Mouse (Mus musculus) liver, embryonic 11.5 days (tissue): ENCODE results near the gene Cfap61. TPM values are rescaled to one million over a fixed set of nuclear protein-coding genes. Genes with fewer than 3 reads are reported as not detected.

Experiments
- ATAC-seq: fragments of 200-750 bp; cut with Nextera tagmentation; replicated peaks from 2 replicates; pipeline ENCODE4 v1.8.0; 2017; ENCODE audit warnings: moderate number of reproducible peaks, mild to moderate bottlenecking, moderate TSS enrichment, moderate library complexity; ENCODE audit not compliant: low FRiP score
- DNase-seq: peaks from one replicate; pipeline ENCODE4 v3.0.0-alpha.2; 2017; ENCODE audit warnings: low spot score
- H3K27ac ChIP-seq: fragments of 300-500 bp; sonication (generic); 2 replicates; pipeline ENCODE4 v1.5.1; 2014; ENCODE audit warnings: mild to moderate bottlenecking, low read depth, low read length, control low read depth
- H3K27me3 ChIP-seq: fragments of 300-500 bp; sonication (generic); replicated peaks from 2 replicates; pipeline ENCODE4 v1.6.1; 2014; ENCODE audit warnings: low read length, mixed read lengths; ENCODE audit not compliant: control insufficient read depth, insufficient read depth
- H3K36me3 ChIP-seq: fragments of 300-500 bp; sonication (generic); 2 replicates; pipeline ENCODE4 v1.6.1; 2014; ENCODE audit warnings: mild to moderate bottlenecking, low read length, moderate library complexity, mixed read lengths; ENCODE audit not compliant: control insufficient read depth, insufficient read depth
- H3K4me1 ChIP-seq: fragments of 300-500 bp; sonication (generic); replicated peaks from 2 replicates; pipeline ENCODE4 v1.6.1; 2014; ENCODE audit warnings: low read length, mixed read lengths; ENCODE audit not compliant: control insufficient read depth, insufficient read depth
- H3K4me2 ChIP-seq: fragments of 300-500 bp; sonication (generic); 2 replicates; pipeline ENCODE4 v1.6.1; 2014; ENCODE audit warnings: mild to moderate bottlenecking, control low read depth, moderate library complexity
- H3K4me3 ChIP-seq: fragments of 300-500 bp; sonication (generic); 2 replicates; pipeline ENCODE4 v1.5.1; 2014; ENCODE audit warnings: low read depth, low read length, control low read depth
- H3K9ac ChIP-seq: fragments of 300-500 bp; sonication (generic); 2 replicates; pipeline ENCODE4 v1.6.1; 2014; ENCODE audit warnings: low read depth, low read length, control low read depth
- H3K9me3 ChIP-seq: fragments of 300-500 bp; sonication (generic); 2 replicates; pipeline ENCODE4 v1.6.1; 2016; ENCODE audit warnings: low read length, inconsistent platforms, mixed read lengths; ENCODE audit not compliant: control insufficient read depth
- WGBS: fragments of 180-500 bp; shearing (Covaris S2); extraction: QIAGEN DNeasy Blood & Tissue Kit; methylation state at CpG from one replicate; pipeline ENCODE4 v1.1.7; 2014; 5-methylcytosine and 5-hydroxymethylcytosine counted together
- polyA plus RNA-seq: library from polyadenylated mRNA; unstranded; fragments of >200 nt; fragmentation: Nextera tagmentation; extraction: Ambion mirVana; gene quantifications from 2 replicates; pipeline ENCODE4 v1.2.1, GENCODE M21; 2014

Gene Cfap61
- polyA plus RNA-seq, 1 experiment from 2014 or later = not detected

DNA sequence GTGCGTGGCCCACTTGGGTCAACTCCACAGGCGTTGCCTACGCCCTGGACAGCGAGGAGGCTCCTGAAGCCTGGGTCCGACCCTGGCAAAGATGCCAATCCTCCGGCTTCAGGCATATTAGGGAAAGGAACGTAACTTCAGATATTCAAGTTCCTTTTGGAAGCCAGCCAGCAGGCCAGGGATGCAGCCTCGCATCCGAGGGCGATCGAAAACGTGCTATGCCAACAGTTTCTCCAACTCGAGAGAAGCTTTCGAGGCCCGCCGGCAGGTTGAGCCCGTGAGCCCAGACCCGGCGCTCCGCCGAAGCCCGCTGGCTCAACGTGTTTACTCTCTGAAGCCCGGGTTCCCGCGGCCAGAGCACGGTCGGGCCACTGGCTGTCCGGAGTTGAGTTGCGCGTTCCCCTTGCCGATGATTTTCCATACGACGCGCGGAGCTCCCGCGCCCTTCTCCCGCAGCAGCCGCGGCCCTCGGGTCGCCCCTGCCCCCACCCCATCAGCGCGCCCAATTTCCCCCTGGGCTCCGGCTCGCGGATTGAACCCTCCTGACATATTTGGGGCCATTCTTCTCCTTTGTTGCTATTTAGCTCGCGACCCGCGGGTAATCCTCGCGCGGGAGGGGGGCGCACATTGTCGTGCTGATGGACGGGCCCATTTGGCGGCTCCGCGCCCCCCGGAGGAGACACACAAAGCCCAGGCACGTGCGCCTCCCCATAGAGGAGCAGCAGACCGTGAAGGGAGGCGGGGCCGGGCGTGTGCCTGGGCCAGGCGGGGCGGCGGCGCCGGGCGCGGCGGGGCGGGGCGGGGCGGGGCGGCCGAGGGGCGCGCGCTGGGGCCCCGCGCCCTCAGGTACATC, 286.7 kb downstream of the Cfap61 start, which contains the start of gene Insm1:
TSS of gene Insm1 (plus strand) at position 846 of the 853 bp plus-strand sequence.
- Histone ChIP-seq H3K27ac (no peak within 1 kb of the TSS), H3K4me1 (peaks cover 25% of the 10 kb centered on the region), H3K36me3 (no peaks in the 10 kb centered on the region), H3K4me2 (peak within 1 kb of the TSS; percentile 93), H3K9me3 (no peaks in the 10 kb centered on the region), H3K9ac (no peak within 1 kb of the TSS), H3K27me3 (peaks cover 96% of the 10 kb centered on the region), H3K4me3 (peak within 1 kb of the TSS; percentile 59)
- DNase-seq = peak; percentile 55
- peak; percentile 71 for ATAC-seq
- 2% methylated on average over 73 of the region's 86 CpGs for WGBS

GRCm38 (mm10) chr2:146221929-146222278, 287.3 kb downstream of the Cfap61 start:
- H3K4me3 ChIP-seq = peak overlapping the region; percentile 59
- H3K4me1 ChIP-seq = peaks cover 25% of the 10 kb centered on the region

DNA sequence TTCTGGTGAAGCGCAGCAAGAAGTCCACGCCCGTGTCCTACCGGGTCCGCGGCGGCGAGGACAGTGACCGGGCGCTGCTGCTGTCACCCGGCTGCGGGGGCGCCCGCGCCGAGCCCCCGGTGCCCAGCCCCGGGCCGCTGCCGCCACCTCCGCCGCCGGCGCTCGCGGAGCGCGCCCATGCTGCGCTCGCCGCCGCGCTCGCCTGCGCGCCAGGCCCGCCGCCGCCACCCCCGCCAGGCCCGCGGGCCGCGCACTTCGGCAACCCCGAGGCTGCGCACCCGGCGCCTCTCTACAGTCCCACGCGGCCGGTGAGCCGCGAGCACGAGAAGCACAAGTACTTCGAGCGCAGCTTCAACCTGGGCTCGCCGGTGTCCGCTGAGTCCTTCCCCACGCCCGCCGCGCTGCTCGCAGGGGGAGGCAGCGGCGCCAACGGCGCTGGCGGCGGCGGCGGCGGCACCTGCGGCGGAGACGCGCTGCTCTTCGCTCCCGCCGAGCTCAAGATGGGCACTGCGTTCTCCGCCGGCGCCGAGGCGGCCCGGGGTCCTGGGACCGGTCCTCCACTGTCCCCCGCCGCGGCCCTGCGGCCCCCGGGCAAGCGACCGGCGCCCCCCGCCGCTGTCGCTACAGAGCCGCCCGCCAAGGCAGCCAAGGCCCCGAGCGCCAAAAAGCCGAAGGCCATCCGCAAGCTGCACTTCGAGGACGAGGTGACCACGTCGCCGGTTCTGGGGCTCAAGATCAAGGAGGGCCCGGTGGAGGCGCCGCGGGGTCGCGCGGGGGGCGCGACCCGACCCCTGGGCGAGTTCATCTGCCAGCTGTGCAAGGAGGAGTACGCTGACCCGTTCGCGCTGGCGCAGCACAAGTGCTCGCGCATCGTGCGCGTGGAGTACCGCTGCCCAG, 287.9 kb downstream of the Cfap61 start:
- no peak overlapping the region for H3K27ac ChIP-seq
- DNase-seq (peak; percentile 58), ATAC-seq (0 out of 2 replicates have a peak, but pooled peaks have one; percentile 3)
- H3K9me3 ChIP-seq = no peaks in the 10 kb centered on the region
- H3K9ac ChIP-seq = no peak overlapping the region
- H3K4me2 ChIP-seq = peak overlapping the region; percentile 93
- under 1% methylated on average over 91 of the region's 133 CpGs for WGBS
- H3K4me1 ChIP-seq = peaks cover 25% of the 10 kb centered on the region
- H3K27me3 ChIP-seq = peaks cover 98% of the 10 kb centered on the region
- no peaks in the 10 kb centered on the region for H3K36me3 ChIP-seq
- peak overlapping the region; percentile 59 for H3K4me3 ChIP-seq

More at GRCm38 (mm10) chr2:146221929-146222278, 287.3 kb downstream of the Cfap61 start:
- Histone ChIP-seq H3K27me3 (peaks cover 97% of the 10 kb centered on the region), H3K4me2 (peak overlapping the region; percentile 93), H3K9ac (no peak overlapping the region), H3K9me3 (no peaks in the 10 kb centered on the region), H3K27ac (no peak overlapping the region), H3K36me3 (no peaks in the 10 kb centered on the region)
- no peak for DNase-seq
- peak; percentile 26 for ATAC-seq
- WGBS = under 1% methylated on average over 37 of the region's 44 CpGs

DNA sequence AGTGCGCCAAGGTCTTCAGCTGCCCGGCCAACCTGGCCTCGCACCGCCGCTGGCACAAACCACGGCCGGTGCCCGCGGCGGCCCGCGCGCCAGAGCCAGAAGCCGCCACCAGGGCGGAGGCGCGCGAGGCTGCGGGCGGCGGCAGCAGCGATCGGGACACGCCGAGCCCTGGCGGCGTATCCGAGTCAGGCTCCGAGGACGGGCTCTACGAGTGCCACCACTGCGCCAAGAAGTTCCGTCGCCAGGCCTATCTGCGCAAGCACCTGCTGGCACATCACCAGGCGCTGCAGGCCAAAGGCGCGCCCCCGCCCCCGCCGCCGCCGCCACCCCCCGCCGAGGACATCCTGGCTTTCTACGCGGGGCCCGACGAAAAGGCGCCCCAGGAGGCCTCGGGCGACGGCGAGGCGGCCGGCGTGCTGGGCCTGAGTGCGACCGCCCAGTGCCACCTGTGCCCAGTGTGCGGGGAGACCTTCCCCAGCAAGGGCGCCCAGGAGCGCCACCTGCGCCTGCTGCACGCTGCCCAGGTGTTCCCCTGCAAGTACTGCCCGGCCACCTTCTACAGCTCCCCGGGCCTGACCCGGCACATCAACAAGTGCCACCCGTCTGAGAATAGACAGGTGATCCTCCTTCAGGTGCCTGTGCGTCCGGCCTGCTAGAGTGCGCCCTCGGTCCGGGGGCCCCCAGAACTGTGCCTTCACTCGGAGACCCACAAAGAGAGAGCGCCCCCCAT, 288.8 kb downstream of the Cfap61 start:
- WGBS = 2% methylated on average over 75 of the region's 75 CpGs
- ATAC-seq = no peak
- peak overlapping the region; percentile 93 for H3K4me2 ChIP-seq
- DNase-seq = no peak
- no peaks in the 10 kb centered on the region for H3K9me3 ChIP-seq
- peaks cover 22% of the 10 kb centered on the region for H3K4me1 ChIP-seq
- no peaks in the 10 kb centered on the region for H3K36me3 ChIP-seq
- peak overlapping the region; percentile 59 for H3K4me3 ChIP-seq
- H3K27ac ChIP-seq = no peak overlapping the region
- H3K9ac ChIP-seq = no peak overlapping the region
- H3K27me3 ChIP-seq = peaks cover 98% of the 10 kb centered on the region

- DNase-seq (no peak), ATAC-seq (no peak)
- Histone ChIP-seq H3K27ac (no peak overlapping the region), H3K4me1 (peaks cover 21% of the 10 kb centered on the region), H3K36me3 (no peaks in the 10 kb centered on the region), H3K9me3 (no peaks in the 10 kb centered on the region), H3K4me3 (no peak overlapping the region), H3K27me3 (peaks cover 95% of the 10 kb centered on the region), H3K4me2 (no peak overlapping the region), H3K9ac (no peak overlapping the region)
- 20% methylated on average over 7 of the region's 7 CpGs for WGBS
Measured at GRCm38 (mm10) chr2:146224141-146224540, 289.6 kb downstream of the Cfap61 start.

- H3K4me3 ChIP-seq = no peak overlapping the region
- no peak for DNase-seq
- WGBS = 19% methylated on average over 6 of the region's 6 CpGs
Measured at GRCm38 (mm10) chr2:146225818-146226217, 291.2 kb downstream of the Cfap61 start.

DNA sequence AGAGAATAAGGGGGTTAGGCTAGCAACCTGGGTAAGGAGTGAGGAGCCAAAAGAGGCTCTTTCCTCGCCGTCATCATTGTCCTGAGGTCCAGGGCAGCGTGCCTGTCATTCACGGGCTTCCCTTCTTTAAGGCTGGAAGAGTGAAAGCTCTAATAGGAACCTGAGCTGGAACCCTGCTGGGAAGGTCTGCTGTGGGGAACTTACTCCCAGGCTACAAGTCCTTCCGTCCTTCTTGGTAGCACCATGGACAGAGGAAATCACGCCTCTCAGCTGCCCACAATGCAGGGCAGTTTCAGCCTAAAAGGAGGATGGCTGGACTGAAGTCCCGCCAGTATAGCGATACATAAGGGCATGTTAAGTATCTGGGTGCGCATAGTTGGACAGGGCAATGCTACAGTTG, 291.9 kb downstream of the Cfap61 start:
- Histone ChIP-seq H3K4me3 (no peak overlapping the region), H3K36me3 (no peaks in the 10 kb centered on the region)
- no peak for ATAC-seq

More at GRCm38 (mm10) chr2:146225818-146226217, 291.2 kb downstream of the Cfap61 start:
- ATAC-seq = no peak
- Histone ChIP-seq H3K9me3 (no peaks in the 10 kb centered on the region), H3K4me2 (no peak overlapping the region), H3K27me3 (peaks cover 80% of the 10 kb centered on the region), H3K4me1 (peaks cover 21% of the 10 kb centered on the region), H3K27ac (no peak overlapping the region), H3K36me3 (no peaks in the 10 kb centered on the region), H3K9ac (no peak overlapping the region)

DNA sequence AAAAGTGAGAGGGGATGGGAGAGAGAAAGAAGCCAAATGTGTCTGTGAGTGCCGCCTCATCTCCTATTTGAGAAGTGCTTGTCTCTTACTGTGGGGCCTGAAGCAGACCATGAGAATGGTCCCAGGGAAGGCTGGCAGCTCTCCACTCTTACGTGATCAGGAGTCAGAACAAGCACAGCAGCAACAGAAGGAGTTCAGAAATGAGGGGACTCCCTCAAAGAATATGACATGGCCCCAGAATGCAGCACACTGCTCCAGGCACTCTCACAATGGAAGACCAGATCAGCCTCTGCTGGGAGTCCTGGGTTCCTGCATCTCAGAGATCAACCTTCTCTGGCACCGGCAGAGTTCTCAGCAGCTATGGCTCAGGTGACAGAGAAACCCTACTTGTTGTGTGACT, 293.1 kb downstream of the Cfap61 start:
- H3K9me3 ChIP-seq = no peaks in the 10 kb centered on the region
- WGBS = 47% methylated on average over 3 of the region's 3 CpGs

More for the DNA sequence above, 291.9 kb downstream of the Cfap61 start:
- peaks cover 73% of the 10 kb centered on the region for H3K27me3 ChIP-seq
- no peak overlapping the region for H3K9ac ChIP-seq
- no peaks in the 10 kb centered on the region for H3K9me3 ChIP-seq
- no peak overlapping the region for H3K27ac ChIP-seq
- no peak overlapping the region for H3K4me2 ChIP-seq
- DNase-seq = peak; percentile 47
- WGBS = 4% methylated on average over 9 of the region's 9 CpGs
- H3K4me1 ChIP-seq = peaks cover 17% of the 10 kb centered on the region

More for the DNA sequence above, 293.1 kb downstream of the Cfap61 start:
- Histone ChIP-seq H3K27me3 (peaks cover 62% of the 10 kb centered on the region), H3K4me3 (no peak overlapping the region), H3K27ac (no peak overlapping the region), H3K9ac (no peak overlapping the region), H3K4me2 (no peak overlapping the region), H3K4me1 (peaks cover 8% of the 10 kb centered on the region), H3K36me3 (no peaks in the 10 kb centered on the region)
- DNase-seq = no peak
- ATAC-seq = no peak
